Mouse (Mus musculus): ENCODE data around the gene Gpr89.

DNA sequence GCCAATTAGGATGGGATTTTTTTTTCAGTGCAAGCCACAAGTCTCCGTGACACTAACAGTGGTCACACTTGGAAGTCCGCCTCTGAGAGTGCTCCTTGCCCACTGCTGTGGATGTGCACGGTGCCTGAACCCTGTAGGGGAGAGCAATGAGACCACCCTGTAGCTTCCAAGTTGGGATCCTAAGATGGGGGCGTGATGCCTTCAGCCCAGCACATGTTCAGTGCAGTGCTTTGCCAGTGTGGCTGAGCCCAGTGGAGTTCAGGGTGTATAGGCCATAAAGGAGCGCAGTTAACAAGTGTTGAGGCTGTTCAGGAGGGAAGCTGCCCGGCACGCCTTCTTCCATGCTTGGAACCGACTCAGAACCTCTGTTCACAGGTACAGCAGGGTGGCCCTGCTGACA lies 36.6 kb downstream of the Gpr89 start:
- TF ChIP-seq CTCF (IDR thresholded peaks at IDR 0.05; ENCODE audit: low read depth, low read length): no peak
- no peak for TF ChIP-seq POLR2A (IDR thresholded peaks at IDR 0.05; ENCODE audit: borderline replicate concordance, low read depth, low read length)

Measured in bone marrow macrophage, adult 2 months (primary cell).